Mouse (Mus musculus): ENCODE measurements around the gene Lamp1. TPM values are rescaled to one million over a fixed set of nuclear protein-coding genes. Genes with fewer than 3 reads are reported as not detected.

Lamp1 gene
- polyA plus RNA-seq, 1 experiment from 2014 or later = 199 TPM

GRCm38 (mm10) chr8:13186819-13187218 lies 27.9 kb downstream of the Lamp1 start:
- H3K4me3 ChIP-seq = no peak overlapping the region

GRCm38 (mm10) chr8:13187229-13187628 lies 28.3 kb downstream of the Lamp1 start:
- Histone ChIP-seq H3K36me3 (peaks cover 18% of the 10 kb centered on the region), H3K27me3 (replicated peaks) (no peaks in the 10 kb centered on the region), H3K9ac (no peak overlapping the region), H3K27ac (no peak overlapping the region), H3K4me1 (peaks cover 1% of the 10 kb centered on the region; the same call in 1 of the 2 replicates), H3K4me2 (no peak overlapping the region), H3K4me3 (no peak overlapping the region), H3K9me3 (replicated peaks) (no peaks in the 10 kb centered on the region)
- ATAC-seq = no peak
- 68% methylated on average over 9 of the region's 9 CpGs for WGBS (ENCODE audit: insufficient replicate concordance)

More at GRCm38 (mm10) chr8:13186819-13187218, 27.9 kb downstream of the Lamp1 start:
- no peak overlapping the region for H3K4me2 ChIP-seq
- no peak overlapping the region for H3K9ac ChIP-seq
- H3K9me3 ChIP-seq (replicated peaks) = no peaks in the 10 kb centered on the region
- H3K27me3 ChIP-seq (replicated peaks) = no peaks in the 10 kb centered on the region
- 74% methylated on average over 8 of the region's 8 CpGs for WGBS (ENCODE audit: insufficient replicate concordance)
- peaks cover 18% of the 10 kb centered on the region for H3K36me3 ChIP-seq
- H3K4me1 ChIP-seq = peaks cover 6% of the 10 kb centered on the region
- H3K27ac ChIP-seq = no peak overlapping the region
- no peak for ATAC-seq

DNA sequence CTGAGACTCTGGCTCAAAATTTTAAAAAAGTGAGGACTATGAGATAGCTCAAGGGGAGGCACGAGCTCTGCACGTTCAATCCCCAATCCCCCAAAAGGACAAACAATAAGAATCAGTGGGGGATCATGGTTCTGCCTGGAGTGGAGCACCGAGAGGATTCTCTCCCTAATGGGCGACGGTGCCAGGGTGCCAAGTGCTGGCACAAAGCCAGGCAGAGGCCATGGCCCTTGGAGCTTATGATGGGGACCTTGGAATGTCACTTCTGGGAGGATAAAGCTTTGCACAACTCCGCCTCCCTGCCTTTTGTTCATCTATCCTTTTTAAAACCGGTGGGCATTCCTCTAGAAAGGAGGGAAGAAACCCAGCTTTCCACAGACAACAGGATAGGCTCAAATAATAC lies 28.7 kb downstream of the Lamp1 start:
- Histone ChIP-seq H3K4me3 (no peak overlapping the region), H3K27me3 (replicated peaks) (no peaks in the 10 kb centered on the region), H3K27ac (no peak overlapping the region), H3K9me3 (replicated peaks) (no peaks in the 10 kb centered on the region), H3K4me2 (no peak overlapping the region), H3K4me1 (no peaks in the 10 kb centered on the region), H3K9ac (no peak overlapping the region), H3K36me3 (peaks cover 18% of the 10 kb centered on the region)
- ATAC-seq = no peak
- 78% methylated on average over 7 of the region's 7 CpGs for WGBS (ENCODE audit: insufficient replicate concordance)

- 82% methylated on average over 13 of the region's 13 CpGs for WGBS (ENCODE audit: insufficient replicate concordance)
- no peak for ATAC-seq
- Histone ChIP-seq H3K9me3 (replicated peaks) (no peaks in the 10 kb centered on the region), H3K4me2 (no peak overlapping the region), H3K4me3 (no peak overlapping the region), H3K27me3 (replicated peaks) (no peaks in the 10 kb centered on the region), H3K27ac (no peak overlapping the region), H3K4me1 (no peaks in the 10 kb centered on the region), H3K36me3 (peaks cover 18% of the 10 kb centered on the region), H3K9ac (no peak overlapping the region)
Observed at GRCm38 (mm10) chr8:13188052-13188555, 29.1 kb downstream of the Lamp1 start.

- Histone ChIP-seq H3K4me2 (no peak overlapping the region), H3K27ac (no peak overlapping the region), H3K9me3 (replicated peaks) (no peaks in the 10 kb centered on the region), H3K4me3 (no peak overlapping the region), H3K27me3 (replicated peaks) (no peaks in the 10 kb centered on the region), H3K4me1 (peaks cover 7% of the 10 kb centered on the region; the same call in 1 of the 2 replicates), H3K9ac (no peak overlapping the region), H3K36me3 (peaks cover 18% of the 10 kb centered on the region)
- no peak for ATAC-seq
- WGBS (ENCODE audit: insufficient replicate concordance) = 83% methylated on average over 1 of the region's 1 CpGs
Observed at GRCm38 (mm10) chr8:13188857-13189256, 29.9 kb downstream of the Lamp1 start.

GRCm38 (mm10) chr8:13190235-13190634 lies 31.3 kb downstream of the Lamp1 start:
- Histone ChIP-seq H3K27me3 (replicated peaks) (no peaks in the 10 kb centered on the region), H3K9me3 (replicated peaks) (no peaks in the 10 kb centered on the region), H3K36me3 (peaks cover 6% of the 10 kb centered on the region; the same call in 1 of the 2 replicates), H3K4me2 (no peak overlapping the region), H3K27ac (no peak overlapping the region), H3K4me3 (no peak overlapping the region), H3K9ac (no peak overlapping the region), H3K4me1 (peaks cover 12% of the 10 kb centered on the region)
- no peak for ATAC-seq
- WGBS (ENCODE audit: insufficient replicate concordance) = 80% methylated on average over 8 of the region's 8 CpGs

DNA sequence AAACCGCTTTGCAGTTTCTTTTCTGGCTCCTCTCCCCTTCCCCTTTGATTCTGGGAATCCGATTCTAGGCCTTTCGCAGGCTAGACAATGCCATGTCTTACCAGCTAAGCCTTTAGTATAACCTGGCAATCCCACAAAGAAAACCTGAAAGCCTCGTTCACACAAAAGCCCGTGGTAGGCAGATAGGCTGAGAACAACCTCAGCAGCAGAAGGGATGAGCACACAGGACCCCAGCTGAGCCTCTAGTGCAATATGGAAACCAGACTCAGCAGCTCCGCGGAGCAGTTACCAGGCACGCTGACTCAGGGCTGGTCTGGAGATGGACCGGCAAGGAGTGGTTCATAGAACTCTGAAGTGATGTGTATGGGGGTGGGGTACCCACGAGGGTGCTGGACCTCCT lies 35.9 kb downstream of the Lamp1 start:
- no peak for ATAC-seq
- WGBS (ENCODE audit: insufficient replicate concordance) = 56% methylated on average over 10 of the region's 10 CpGs
- Histone ChIP-seq H3K4me2 (no peak overlapping the region), H3K27me3 (replicated peaks) (peaks cover 16% of the 10 kb centered on the region; the same call in 1 of the 2 replicates), H3K9me3 (replicated peaks) (no peaks in the 10 kb centered on the region), H3K4me1 (peaks cover 39% of the 10 kb centered on the region), H3K4me3 (no peak overlapping the region), H3K9ac (no peak overlapping the region), H3K36me3 (0 out of 2 replicates have a peak, but pooled peaks cover 3% of the 10 kb centered on the region), H3K27ac (no peak overlapping the region)

DNA sequence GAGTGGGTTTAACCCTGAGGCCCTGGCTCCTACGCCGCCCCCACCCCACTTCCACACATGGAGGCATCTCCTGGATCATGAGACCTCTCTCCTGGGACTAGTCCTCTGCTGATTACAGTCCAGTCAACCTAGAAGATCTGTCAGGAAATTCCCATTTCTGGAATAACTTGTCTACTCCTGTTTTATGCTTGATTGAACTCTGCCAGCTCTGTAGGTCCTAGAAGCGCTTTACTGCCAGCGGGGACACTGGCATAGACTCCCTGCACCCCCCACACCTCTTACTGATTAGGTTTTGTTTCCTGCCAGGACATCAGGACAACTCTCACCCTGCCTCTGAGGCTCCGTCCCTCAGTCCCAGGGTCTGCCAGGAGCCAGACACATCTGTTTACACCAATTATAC lies 38.5 kb downstream of the Lamp1 start:
- no peak overlapping the region for H3K27ac ChIP-seq
- H3K9ac ChIP-seq = no peak overlapping the region; the same call in 1 of the 2 replicates
- WGBS (ENCODE audit: insufficient replicate concordance) = 82% methylated on average over 5 of the region's 5 CpGs
- no peak overlapping the region for H3K4me2 ChIP-seq
- H3K4me1 ChIP-seq = peaks cover 57% of the 10 kb centered on the region
- no peaks in the 10 kb centered on the region for H3K9me3 ChIP-seq (replicated peaks)
- H3K36me3 ChIP-seq = 0 out of 2 replicates have a peak, but pooled peaks cover 3% of the 10 kb centered on the region
- ATAC-seq = no peak
- H3K27me3 ChIP-seq (replicated peaks) = peaks cover 21% of the 10 kb centered on the region; the same call in 1 of the 2 replicates
- no peak overlapping the region for H3K4me3 ChIP-seq

- 26% methylated on average over 14 of the region's 14 CpGs for WGBS (ENCODE audit: insufficient replicate concordance)
- Histone ChIP-seq H3K27me3 (replicated peaks) (peaks cover 21% of the 10 kb centered on the region; the same call in 1 of the 2 replicates), H3K4me1 (peaks cover 69% of the 10 kb centered on the region), H3K9ac (peak overlapping the region; percentile 90), H3K27ac (no peak overlapping the region), H3K9me3 (replicated peaks) (no peaks in the 10 kb centered on the region), H3K4me3 (peak overlapping the region; percentile 93), H3K4me2 (peak overlapping the region; percentile 98), H3K36me3 (peaks cover 13% of the 10 kb centered on the region)
- no peak for ATAC-seq
Observed at GRCm38 (mm10) chr8:13199385-13200061, 40.6 kb downstream of the Lamp1 start.

- Histone ChIP-seq H3K36me3 (peaks cover 13% of the 10 kb centered on the region), H3K9me3 (replicated peaks) (no peaks in the 10 kb centered on the region), H3K4me3 (peak within 1 kb of the TSS; percentile 93), H3K9ac (peak within 1 kb of the TSS; percentile 90), H3K4me2 (peak within 1 kb of the TSS; percentile 98), H3K4me1 (peaks cover 71% of the 10 kb centered on the region), H3K27me3 (replicated peaks) (peaks cover 20% of the 10 kb centered on the region; the same call in 1 of the 2 replicates), H3K27ac (peak within 1 kb of the TSS; percentile 98)
- under 1% methylated on average over 53 of the region's 58 CpGs for WGBS (ENCODE audit: insufficient replicate concordance)
- ATAC-seq = peak; percentile 55
Observed at GRCm38 (mm10) chr8:13200301-13201012, 41.5 kb downstream of the Lamp1 start, which contains the start of gene Grtp1. Grtp1 (minus strand) TSS chr8:13200620.

DNA sequence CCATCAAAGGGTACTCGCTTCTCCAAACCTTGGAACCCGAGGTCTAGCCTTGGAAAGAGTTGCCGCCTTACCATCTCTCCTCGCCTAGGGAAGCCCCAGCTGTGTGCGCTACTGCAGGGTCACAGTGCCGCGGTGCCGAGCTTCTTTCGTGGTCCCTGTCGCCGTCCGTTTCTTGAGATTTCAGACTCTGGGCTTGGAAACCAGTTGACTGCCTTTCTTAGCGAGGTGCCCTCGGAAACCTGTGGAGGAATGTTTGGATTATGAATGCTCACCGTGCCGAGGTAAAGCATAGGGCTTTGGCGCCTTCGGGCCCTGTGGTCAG lies 42.0 kb downstream of the Lamp1 start:
- Histone ChIP-seq H3K9ac (peak overlapping the region; percentile 90), H3K4me2 (peak overlapping the region; percentile 98), H3K27me3 (replicated peaks) (peaks cover 15% of the 10 kb centered on the region; the same call in 1 of the 2 replicates), H3K36me3 (peaks cover 13% of the 10 kb centered on the region), H3K9me3 (replicated peaks) (no peaks in the 10 kb centered on the region), H3K4me1 (peaks cover 71% of the 10 kb centered on the region), H3K27ac (peak overlapping the region; percentile 98), H3K4me3 (peak overlapping the region; percentile 93)
- ATAC-seq = peak; percentile 37; the same call in 1 of the 2 replicates
- WGBS (ENCODE audit: insufficient replicate concordance) = 3% methylated on average over 18 of the region's 18 CpGs

GRCm38 (mm10) chr8:13202041-13202440 lies 43.1 kb downstream of the Lamp1 start:
- no peak for ATAC-seq
- peaks cover 76% of the 10 kb centered on the region for H3K4me1 ChIP-seq
- H3K27ac ChIP-seq = peak overlapping the region; percentile 98
- peaks cover 10% of the 10 kb centered on the region; the same call in 1 of the 2 replicates for H3K27me3 ChIP-seq (replicated peaks)
- 33% methylated on average over 3 of the region's 3 CpGs for WGBS (ENCODE audit: insufficient replicate concordance)
- H3K4me3 ChIP-seq = peak overlapping the region; percentile 93
- H3K9me3 ChIP-seq (replicated peaks) = no peaks in the 10 kb centered on the region
- H3K36me3 ChIP-seq = peaks cover 10% of the 10 kb centered on the region
- H3K9ac ChIP-seq = peak overlapping the region; percentile 90
- H3K4me2 ChIP-seq = peak overlapping the region; percentile 98

Measured in liver, embryonic 12.5 days (tissue).